Mouse (Mus musculus): ENCODE results near the gene Ppara. TPM values are rescaled to one million over a fixed set of nuclear protein-coding genes. Genes with fewer than 3 reads are reported as not detected.

Ppara gene
- polyA plus RNA-seq, 1 experiment from 2014 or later: 51.3 TPM

- H3K27ac ChIP-seq (ENCODE audit: low read length): no peak overlapping the region
Measured at GRCm38 (mm10) chr15:85703194-85703641, 31.6 kb upstream of the Ppara start.

GRCm38 (mm10) chr15:85703858-85704257 lies 30.9 kb upstream of the Ppara start:
- Histone ChIP-seq H3K4me2 (ENCODE audit: low read depth, low read length) (no peak overlapping the region), H3K4me3 (ENCODE audit: low read depth, low read length) (no peak overlapping the region), H3K4me1 (ENCODE audit: control insufficient read depth, low read depth, low read length) (no peaks in the 10 kb centered on the region; the same call in 1 of the 2 replicates), H3K27ac (ENCODE audit: low read length) (no peak overlapping the region), H3K9me3 (replicated peaks; ENCODE audit: control insufficient read depth, low read length) (no peaks in the 10 kb centered on the region), H3K9ac (ENCODE audit: low read depth, low read length) (no peak overlapping the region), H3K27me3 (ENCODE audit: control insufficient read depth, insufficient read depth, low read depth, low read length) (no peaks in the 10 kb centered on the region), H3K36me3 (ENCODE audit: control insufficient read depth, insufficient read depth) (no peaks in the 10 kb centered on the region)
- no peak for ATAC-seq (ENCODE audit: low read depth)
- WGBS (ENCODE audit: insufficient replicate concordance): 62% methylated on average over 4 of the region's 4 CpGs

More at GRCm38 (mm10) chr15:85703194-85703641, 31.6 kb upstream of the Ppara start:
- no peak overlapping the region for H3K9ac ChIP-seq (ENCODE audit: low read depth, low read length)
- WGBS (ENCODE audit: insufficient replicate concordance): 65% methylated on average over 11 of the region's 11 CpGs
- H3K4me3 ChIP-seq (ENCODE audit: low read depth, low read length): no peak overlapping the region
- H3K4me2 ChIP-seq (ENCODE audit: low read depth, low read length): no peak overlapping the region
- H3K36me3 ChIP-seq (ENCODE audit: control insufficient read depth, insufficient read depth): no peaks in the 10 kb centered on the region
- ATAC-seq (ENCODE audit: low read depth): no peak
- H3K27me3 ChIP-seq (ENCODE audit: control insufficient read depth, insufficient read depth, low read depth, low read length): no peaks in the 10 kb centered on the region
- H3K4me1 ChIP-seq (ENCODE audit: control insufficient read depth, low read depth, low read length): no peaks in the 10 kb centered on the region; the same call in 1 of the 2 replicates
- H3K9me3 ChIP-seq (replicated peaks; ENCODE audit: control insufficient read depth, low read length): no peaks in the 10 kb centered on the region

GRCm38 (mm10) chr15:85704341-85705012 lies 30.3 kb upstream of the Ppara start:
- Histone ChIP-seq H3K4me3 (ENCODE audit: low read depth, low read length) (no peak overlapping the region), H3K27me3 (ENCODE audit: control insufficient read depth, insufficient read depth, low read depth, low read length) (no peaks in the 10 kb centered on the region), H3K4me1 (ENCODE audit: control insufficient read depth, low read depth, low read length) (no peaks in the 10 kb centered on the region; the same call in 1 of the 2 replicates), H3K9me3 (replicated peaks; ENCODE audit: control insufficient read depth, low read length) (no peaks in the 10 kb centered on the region), H3K9ac (ENCODE audit: low read depth, low read length) (no peak overlapping the region), H3K4me2 (ENCODE audit: low read depth, low read length) (no peak overlapping the region), H3K27ac (ENCODE audit: low read length) (no peak overlapping the region), H3K36me3 (ENCODE audit: control insufficient read depth, insufficient read depth) (no peaks in the 10 kb centered on the region)
- no peak for ATAC-seq (ENCODE audit: low read depth)
- 61% methylated on average over 8 of the region's 8 CpGs for WGBS (ENCODE audit: insufficient replicate concordance)

- Histone ChIP-seq H3K36me3 (ENCODE audit: control insufficient read depth, insufficient read depth) (no peaks in the 10 kb centered on the region), H3K4me2 (ENCODE audit: low read depth, low read length) (no peak overlapping the region), H3K27ac (ENCODE audit: low read length) (no peak overlapping the region), H3K27me3 (ENCODE audit: control insufficient read depth, insufficient read depth, low read depth, low read length) (no peaks in the 10 kb centered on the region), H3K9ac (ENCODE audit: low read depth, low read length) (no peak overlapping the region), H3K4me3 (ENCODE audit: low read depth, low read length) (no peak overlapping the region), H3K4me1 (ENCODE audit: control insufficient read depth, low read depth, low read length) (no peaks in the 10 kb centered on the region; the same call in 1 of the 2 replicates), H3K9me3 (replicated peaks; ENCODE audit: control insufficient read depth, low read length) (no peaks in the 10 kb centered on the region)
- ATAC-seq (ENCODE audit: low read depth): no peak
- 59% methylated on average over 9 of the region's 9 CpGs for WGBS (ENCODE audit: insufficient replicate concordance)
Measured at GRCm38 (mm10) chr15:85705013-85705528, 29.7 kb upstream of the Ppara start.

- no peaks in the 10 kb centered on the region for H3K9me3 ChIP-seq (replicated peaks; ENCODE audit: control insufficient read depth, low read length)
- WGBS (ENCODE audit: insufficient replicate concordance): 48% methylated on average over 13 of the region's 13 CpGs
- no peak overlapping the region for H3K4me2 ChIP-seq (ENCODE audit: low read depth, low read length)
- H3K4me1 ChIP-seq (ENCODE audit: control insufficient read depth, low read depth, low read length): no peaks in the 10 kb centered on the region; the same call in 1 of the 2 replicates
- no peaks in the 10 kb centered on the region for H3K36me3 ChIP-seq (ENCODE audit: control insufficient read depth, insufficient read depth)
- no peak overlapping the region for H3K27ac ChIP-seq (ENCODE audit: low read length)
- H3K27me3 ChIP-seq (ENCODE audit: control insufficient read depth, insufficient read depth, low read depth, low read length): no peaks in the 10 kb centered on the region
- H3K4me3 ChIP-seq (ENCODE audit: low read depth, low read length): no peak overlapping the region
- no peak overlapping the region for H3K9ac ChIP-seq (ENCODE audit: low read depth, low read length)
- peak; percentile 50 for ATAC-seq (ENCODE audit: low read depth)
Measured at GRCm38 (mm10) chr15:85705566-85706332, 29.0 kb upstream of the Ppara start.

- Histone ChIP-seq H3K4me1 (ENCODE audit: control insufficient read depth, low read depth, low read length) (no peaks in the 10 kb centered on the region; the same call in 1 of the 2 replicates), H3K4me2 (ENCODE audit: low read depth, low read length) (no peak overlapping the region), H3K9me3 (replicated peaks; ENCODE audit: control insufficient read depth, low read length) (no peaks in the 10 kb centered on the region), H3K4me3 (ENCODE audit: low read depth, low read length) (no peak overlapping the region), H3K27me3 (ENCODE audit: control insufficient read depth, insufficient read depth, low read depth, low read length) (no peaks in the 10 kb centered on the region), H3K9ac (ENCODE audit: low read depth, low read length) (no peak overlapping the region), H3K27ac (ENCODE audit: low read length) (no peak overlapping the region), H3K36me3 (ENCODE audit: control insufficient read depth, insufficient read depth) (no peaks in the 10 kb centered on the region)
- ATAC-seq (ENCODE audit: low read depth): no peak
- 69% methylated on average over 8 of the region's 8 CpGs for WGBS (ENCODE audit: insufficient replicate concordance)
Measured at GRCm38 (mm10) chr15:85706527-85706926, 28.3 kb upstream of the Ppara start.

- H3K4me1 ChIP-seq (ENCODE audit: control insufficient read depth, low read depth, low read length): no peaks in the 10 kb centered on the region; the same call in 1 of the 2 replicates
- no peaks in the 10 kb centered on the region for H3K9me3 ChIP-seq (replicated peaks; ENCODE audit: control insufficient read depth, low read length)
- H3K36me3 ChIP-seq (ENCODE audit: control insufficient read depth, insufficient read depth): no peaks in the 10 kb centered on the region
- H3K4me2 ChIP-seq (ENCODE audit: low read depth, low read length): no peak overlapping the region
- no peak for ATAC-seq (ENCODE audit: low read depth)
- 70% methylated on average over 11 of the region's 11 CpGs for WGBS (ENCODE audit: insufficient replicate concordance)
- no peaks in the 10 kb centered on the region for H3K27me3 ChIP-seq (ENCODE audit: control insufficient read depth, insufficient read depth, low read depth, low read length)
- no peak overlapping the region for H3K9ac ChIP-seq (ENCODE audit: low read depth, low read length)
- no peak overlapping the region for H3K27ac ChIP-seq (ENCODE audit: low read length)
- no peak overlapping the region for H3K4me3 ChIP-seq (ENCODE audit: low read depth, low read length)
Measured at GRCm38 (mm10) chr15:85707017-85707416, 27.8 kb upstream of the Ppara start.

- Histone ChIP-seq H3K36me3 (ENCODE audit: control insufficient read depth, insufficient read depth) (no peaks in the 10 kb centered on the region), H3K4me1 (ENCODE audit: control insufficient read depth, low read depth, low read length) (no peaks in the 10 kb centered on the region; the same call in 1 of the 2 replicates), H3K4me3 (ENCODE audit: low read depth, low read length) (no peak overlapping the region), H3K27me3 (ENCODE audit: control insufficient read depth, insufficient read depth, low read depth, low read length) (no peaks in the 10 kb centered on the region), H3K4me2 (ENCODE audit: low read depth, low read length) (no peak overlapping the region), H3K9me3 (replicated peaks; ENCODE audit: control insufficient read depth, low read length) (no peaks in the 10 kb centered on the region), H3K27ac (ENCODE audit: low read length) (no peak overlapping the region), H3K9ac (ENCODE audit: low read depth, low read length) (no peak overlapping the region)
- 66% methylated on average over 7 of the region's 7 CpGs for WGBS (ENCODE audit: insufficient replicate concordance)
- ATAC-seq (ENCODE audit: low read depth): no peak
Measured at GRCm38 (mm10) chr15:85707458-85708030, 27.2 kb upstream of the Ppara start.

Data from liver, embryonic 16.5 days (tissue).